ENCODE assay signal across 8 mouse cellular contexts in genomic region chr15:78916052-78916826, GRCm38 (mm10). TPM values are rescaled to one million over a fixed set of nuclear protein-coding genes. Genes with fewer than 3 reads are reported as not detected.
DNase-seq lines count a peak whose midpoint lies in the region; ATAC-seq and TF ChIP-seq lines count a peak whose summit lies in the region.

No protein-coding gene starts in this region.

- ATAC-seq in intestine, embryonic 16.5 days, result no peak

- DNase-seq in gastrocnemius, postnatal 10 days, result peak; percentile 29
- DNase-seq in gastrocnemius, postnatal 14 days, result no peak
- peak; percentile 62 for DNase-seq in right cerebral cortex, postnatal 14 days
- DNase-seq in right cerebral cortex, postnatal 25 days, result no peak
- DNase-seq in thymus, postnatal 14 days, result no peak
- DNase-seq in urinary bladder, postnatal 14 days (ENCODE audit: low spot score), result no peak

- 67% methylated on average over 12 of the region's 12 CpGs for WGBS in intestine, embryonic 16.5 days
- WGBS in olfactory bulb, adult 2 months, result 20% methylated on average over 12 of the region's 12 CpGs

- H3K9me3 ChIP-seq in intestine, embryonic 16.5 days (ENCODE audit: control insufficient read depth, low read length), result no peaks in the 10 kb centered on the region

- intact Hi-C loops in gastrocnemius, postnatal 14 days (cut with DNase I; ENCODE audit: low total_unique reads), result no loop called here

- no peak for TF ChIP-seq CTCF in olfactory bulb, adult 2 months (IDR thresholded peaks at IDR 0.05; ENCODE audit: insufficient read depth, low read depth, low read length)

- H3K4me1 ChIP-seq in intestine, embryonic 16.5 days (ENCODE audit: control insufficient read depth, insufficient read depth, low read length), result peaks cover 22% of the 10 kb centered on the region
- H3K4me1 ChIP-seq in olfactory bulb, adult 2 months (ENCODE audit: control insufficient read depth, insufficient read depth, low read length), result peaks cover 38% of the 10 kb centered on the region

- TF ChIP-seq POLR2A in olfactory bulb, adult 2 months (IDR thresholded peaks at IDR 0.05; ENCODE audit: insufficient read depth, low read depth, low read length), result no peak

- peak overlapping the region; percentile 10 for H3K4me3 ChIP-seq in intestine, embryonic 16.5 days (ENCODE audit: low read length)
- H3K4me3 ChIP-seq in olfactory bulb, adult 2 months (ENCODE audit: insufficient read depth, low read depth, low read length), result peak overlapping the region; percentile 69

- peak overlapping the region; percentile 30 for H3K9ac ChIP-seq in intestine, embryonic 16.5 days (ENCODE audit: low read depth, low read length)

- no peaks in the 10 kb centered on the region for H3K27me3 ChIP-seq in intestine, embryonic 16.5 days (replicated peaks; ENCODE audit: control insufficient read depth, insufficient read depth, low read length)

- no peaks in the 10 kb centered on the region for H3K36me3 ChIP-seq in intestine, embryonic 16.5 days (ENCODE audit: control insufficient read depth, insufficient read depth, low read length)

- peak overlapping the region; percentile 28; the same call in 1 of the 2 replicates for H3K4me2 ChIP-seq in intestine, embryonic 16.5 days (ENCODE audit: low read depth, low read length)

- H3K27ac ChIP-seq in intestine, embryonic 16.5 days (ENCODE audit: low read length), result no peak overlapping the region
- no peak overlapping the region for H3K27ac ChIP-seq in olfactory bulb, adult 2 months (ENCODE audit: insufficient read depth, low read depth, low read length)

RNA-seq across cellular contexts. Expression of gene Pdxp, which starts 2.5 kb away (rescaled TPM):
- 10 to 100 TPM in 1 of 2 experiments, 1 to 10 TPM in 1; 9.4 to 10.1 TPM for total RNA-seq in gastrocnemius, postnatal 10 days (2021)
- 1 to 10 TPM; 4.8 to 6.8 TPM for total RNA-seq in gastrocnemius, postnatal 14 days (2021)
- polyA plus RNA-seq in intestine, embryonic 16.5 days (2015; fragmentation: Nextera tagmentation; extraction: Ambion mirVana), result 2.2 and 6.4 TPM in 2 replicates
- polyA plus RNA-seq in olfactory bulb, adult 2 months (2012; ENCODE audit: insufficient read depth, insufficient read length, low replicate concordance, missing spikeins), result not detected in 2 replicates

RNA-seq across cellular contexts. Expression of gene Lgals1, which starts 10.3 kb away (rescaled TPM):
- total RNA-seq in gastrocnemius, postnatal 10 days (2021), result 100 to 1,000 TPM; 679 to 727 TPM
- total RNA-seq in gastrocnemius, postnatal 14 days (2021), result 100 to 1,000 TPM; 398 to 459 TPM
- polyA plus RNA-seq in intestine, embryonic 16.5 days (2015; fragmentation: Nextera tagmentation; extraction: Ambion mirVana), result 865 and 927 TPM in 2 replicates
- not detected in 2 replicates for polyA plus RNA-seq in olfactory bulb, adult 2 months (2012; ENCODE audit: insufficient read depth, insufficient read length, low replicate concordance, missing spikeins)

RNA-seq across cellular contexts. Expression of gene Sh3bp1, which starts 16.7 kb away (rescaled TPM):
- total RNA-seq in gastrocnemius, postnatal 10 days (2021), result 10 to 100 TPM in 1 of 2 experiments, 1 to 10 TPM in 1; 6.0 to 11.6 TPM
- total RNA-seq in gastrocnemius, postnatal 14 days (2021), result 1 to 10 TPM; 3.3 to 3.6 TPM
- 21.5 and 23.3 TPM in 2 replicates for polyA plus RNA-seq in intestine, embryonic 16.5 days (2015; fragmentation: Nextera tagmentation; extraction: Ambion mirVana)
- not detected in 2 replicates for polyA plus RNA-seq in olfactory bulb, adult 2 months (2012; ENCODE audit: insufficient read depth, insufficient read length, low replicate concordance, missing spikeins)

RNA-seq across cellular contexts. Expression of gene Gm49510, which starts 16.8 kb away (rescaled TPM):
- total RNA-seq in gastrocnemius, postnatal 10 days (2021), result not detected
- total RNA-seq in gastrocnemius, postnatal 14 days (2021), result not detected
- polyA plus RNA-seq in intestine, embryonic 16.5 days (2015; fragmentation: Nextera tagmentation; extraction: Ambion mirVana), result 0.21 and 0.55 TPM in 2 replicates
- not detected in 2 replicates for polyA plus RNA-seq in olfactory bulb, adult 2 months (2012; ENCODE audit: insufficient read depth, insufficient read length, low replicate concordance, missing spikeins)

RNA-seq across cellular contexts. Expression of gene Nol12, which starts 18.5 kb away (rescaled TPM):
- total RNA-seq in gastrocnemius, postnatal 10 days (2021), result 10 to 100 TPM; 27.1 to 30.7 TPM
- total RNA-seq in gastrocnemius, postnatal 14 days (2021), result 10 to 100 TPM; 28.3 to 30.3 TPM
- 38.1 and 43.7 TPM in 2 replicates for polyA plus RNA-seq in intestine, embryonic 16.5 days (2015; fragmentation: Nextera tagmentation; extraction: Ambion mirVana)
- polyA plus RNA-seq in olfactory bulb, adult 2 months (2012; ENCODE audit: insufficient read depth, insufficient read length, low replicate concordance, missing spikeins), result not detected in 2 replicates

Comparison
In these comparisons a context has a peak if more than half of its experiments do, and no peak if none do; other contexts are left out.
1. DNase-seq: peak in gastrocnemius, postnatal 10 days (single experiment) and right cerebral cortex, postnatal 14 days (single experiment); none in gastrocnemius, postnatal 14 days (single experiment), right cerebral cortex, postnatal 25 days (single experiment), thymus, postnatal 14 days (single experiment) and urinary bladder, postnatal 14 days (single experiment).